Mouse (Mus musculus): ENCODE results near the gene Mb21d2. TPM values are rescaled to one million over a fixed set of nuclear protein-coding genes. Genes with fewer than 3 reads are reported as not detected.

Mb21d2 gene
- total RNA-seq (2023), result not detected in 2 replicates

GRCm38 (mm10) chr16:28928815-28929685 is at the start of gene Mb21d2:
Gene Mb21d2 (minus strand): TSS chr16:28929673.

Other genes starting within 250 kb of the Mb21d2 start
- not detected in 2 replicates for gene Fgf12, start 176.6 kb downstream of the Mb21d2 start, total RNA-seq (2023)

Measured in neutrophil, adult 65 days (primary cell).